Mouse (Mus musculus) liver, embryonic 13.5 days (tissue): ENCODE data around the gene Rplp2. TPM values are rescaled to one million over a fixed set of nuclear protein-coding genes. Genes with fewer than 3 reads are reported as not detected.

Source experiments
- ATAC-seq: fragments of 200-750 bp; cut with Nextera tagmentation; 2 replicates; pipeline ENCODE4 v1.8.0; 2017; ENCODE audit warnings: low read depth, mild to moderate bottlenecking, moderate number of reproducible peaks, moderate library complexity
- DNase-seq: peaks from one replicate; pipeline ENCODE4 v3.0.0; 2022
- H3K27ac ChIP-seq: fragments of 300-500 bp; sonication (generic); 2 replicates; pipeline ENCODE4 v1.5.1; 2015; ENCODE audit warnings: moderate library complexity, mild to moderate bottlenecking, inconsistent platforms
- H3K27me3 ChIP-seq: fragments of 300-500 bp; sonication (generic); 2 replicates; pipeline ENCODE4 v1.6.1; 2015; ENCODE audit warnings: mild to moderate bottlenecking, inconsistent platforms
- H3K36me3 ChIP-seq: fragments of 300-500 bp; sonication (generic); 2 replicates; pipeline ENCODE4 v1.6.1; 2015; ENCODE audit warnings: mild to moderate bottlenecking, inconsistent platforms
- H3K4me1 ChIP-seq: fragments of 300-500 bp; sonication (generic); replicated peaks from 2 replicates; pipeline ENCODE4 v1.6.1; 2015; ENCODE audit warnings: inconsistent platforms
- H3K4me2 ChIP-seq: fragments of 300-500 bp; sonication (generic); 2 replicates; pipeline ENCODE4 v1.6.1; 2015; ENCODE audit warnings: inconsistent platforms, mild to moderate bottlenecking, moderate library complexity
- H3K4me3 ChIP-seq: fragments of 300-500 bp; sonication (generic); replicated peaks from 2 replicates; pipeline ENCODE4 v1.5.1; 2015; ENCODE audit warnings: mild to moderate bottlenecking, inconsistent platforms
- H3K9ac ChIP-seq: fragments of 300-500 bp; sonication (generic); 2 replicates; pipeline ENCODE4 v1.6.1; 2015; ENCODE audit warnings: mild to moderate bottlenecking, inconsistent platforms
- H3K9me3 ChIP-seq: fragments of 300-500 bp; sonication (generic); replicated peaks from 2 replicates; pipeline ENCODE4 v1.6.1; 2016; ENCODE audit warnings: inconsistent platforms
- WGBS: fragments of 180-500 bp; shearing (Covaris S2); methylation state at CpG from one replicate; pipeline ENCODE4 v1.1.7; 2015; ENCODE audit not compliant: insufficient replicate concordance; 5-methylcytosine and 5-hydroxymethylcytosine counted together
- polyA plus RNA-seq: library from polyadenylated mRNA; unstranded; fragments of >200 nt; fragmentation: Nextera tagmentation; extraction: Ambion mirVana; gene quantifications from 2 replicates; pipeline ENCODE4 v1.2.1, GENCODE M21; 2015

Rplp2 gene
- polyA plus RNA-seq, 1 experiment from 2014 or later: 1,240 TPM

DNA sequence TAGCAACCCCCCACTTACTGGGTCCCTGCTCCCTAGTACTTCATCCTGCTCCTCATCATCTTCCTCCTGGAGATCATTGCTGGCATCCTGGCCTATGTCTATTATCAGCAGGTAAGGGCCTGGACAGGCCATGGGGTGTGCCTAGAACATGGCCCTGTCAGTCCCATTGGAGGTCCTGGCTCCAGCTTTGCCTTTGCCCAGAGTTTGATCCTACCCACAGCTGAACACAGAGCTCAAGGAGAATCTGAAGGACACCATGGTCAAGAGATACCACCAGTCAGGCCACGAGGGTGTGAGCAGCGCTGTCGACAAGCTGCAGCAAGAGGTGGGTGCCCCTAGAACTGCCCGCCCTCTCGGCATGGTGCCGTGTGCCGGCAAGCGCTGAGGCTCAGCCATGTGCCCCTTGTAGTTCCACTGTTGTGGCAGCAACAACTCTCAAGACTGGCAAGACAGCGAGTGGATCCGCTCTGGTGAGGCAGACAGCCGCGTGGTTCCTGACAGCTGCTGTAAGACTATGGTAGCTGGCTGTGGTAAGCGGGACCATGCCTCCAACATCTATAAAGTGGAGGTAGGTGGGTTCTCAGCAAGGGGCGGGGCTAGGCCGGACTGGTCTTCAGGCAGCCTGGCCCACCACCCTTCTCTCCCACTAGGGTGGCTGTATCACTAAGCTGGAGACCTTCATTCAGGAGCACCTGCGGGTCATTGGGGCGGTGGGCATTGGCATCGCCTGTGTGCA, 22.9 kb downstream of the Rplp2 start:
- peaks cover 37% of the 10 kb centered on the region for H3K36me3 ChIP-seq
- DNase-seq (no peak), ATAC-seq (no peak)
- peak overlapping the region; percentile 94; the same call in 1 of the 2 replicates for H3K4me2 ChIP-seq
- H3K27me3 ChIP-seq: peaks cover 18% of the 10 kb centered on the region
- H3K4me1 ChIP-seq: peaks cover 74% of the 10 kb centered on the region
- H3K9ac ChIP-seq: 0 out of 2 replicates have a peak overlapping the region, but pooled peaks have one; percentile 83
- peak overlapping the region; percentile 85 for H3K27ac ChIP-seq
- no peak overlapping the region for H3K4me3 ChIP-seq
- no peaks in the 10 kb centered on the region for H3K9me3 ChIP-seq
- 90% methylated on average over 18 of the region's 18 CpGs for WGBS

DNA sequence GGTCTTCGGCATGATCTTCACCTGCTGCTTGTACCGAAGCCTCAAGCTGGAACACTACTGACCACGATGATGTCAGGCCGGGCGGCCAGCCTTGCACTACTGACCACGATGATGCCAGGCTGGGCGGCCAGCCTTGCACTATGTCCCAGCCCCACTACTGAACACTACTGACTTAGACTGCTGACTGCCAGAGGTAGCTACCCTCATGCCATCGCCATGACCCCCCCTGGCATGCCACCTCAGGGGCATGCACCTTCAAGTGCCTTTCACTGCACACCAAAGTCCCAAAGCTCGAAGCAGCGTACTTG, 23.4 kb downstream of the Rplp2 start:
- Histone ChIP-seq H3K27me3 (peaks cover 13% of the 10 kb centered on the region), H3K9ac (no peak overlapping the region), H3K9me3 (no peaks in the 10 kb centered on the region), H3K4me3 (no peak overlapping the region), H3K27ac (no peak overlapping the region), H3K4me1 (peaks cover 71% of the 10 kb centered on the region), H3K4me2 (no peak overlapping the region), H3K36me3 (peaks cover 37% of the 10 kb centered on the region)
- WGBS: 90% methylated on average over 10 of the region's 10 CpGs
- DNase-seq: no peak
- ATAC-seq: no peak

DNA sequence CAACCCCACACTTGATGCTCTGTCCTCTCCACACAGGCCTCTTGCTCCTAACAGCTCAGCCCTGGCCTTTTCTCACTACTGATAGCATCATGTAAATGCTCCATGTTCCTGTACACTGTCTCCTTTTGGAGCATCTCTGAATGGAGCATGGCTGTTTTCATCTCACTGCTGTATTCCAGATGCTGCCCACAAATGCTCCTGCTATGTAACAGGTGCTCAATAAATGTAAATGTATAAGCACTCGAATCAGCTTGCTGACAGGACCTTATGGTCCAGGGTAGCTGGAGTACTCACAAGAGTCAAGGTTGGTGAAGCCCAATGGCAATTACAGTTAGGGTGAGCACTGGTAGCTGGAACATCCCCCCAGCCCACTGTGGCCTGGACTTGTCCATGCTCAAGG, 24.1 kb downstream of the Rplp2 start:
- H3K4me1 ChIP-seq: peaks cover 72% of the 10 kb centered on the region
- H3K9ac ChIP-seq: 0 out of 2 replicates have a peak overlapping the region, but pooled peaks have one; percentile 9
- no peak overlapping the region; the same call in 1 of the 2 replicates for H3K27ac ChIP-seq
- no peaks in the 10 kb centered on the region for H3K9me3 ChIP-seq
- no peak for ATAC-seq
- peaks cover 6% of the 10 kb centered on the region for H3K27me3 ChIP-seq
- H3K4me3 ChIP-seq: no peak overlapping the region
- no peak overlapping the region for H3K4me2 ChIP-seq
- no peak for DNase-seq
- 83% methylated on average over 1 of the region's 1 CpGs for WGBS
- H3K36me3 ChIP-seq: peaks cover 37% of the 10 kb centered on the region

DNA sequence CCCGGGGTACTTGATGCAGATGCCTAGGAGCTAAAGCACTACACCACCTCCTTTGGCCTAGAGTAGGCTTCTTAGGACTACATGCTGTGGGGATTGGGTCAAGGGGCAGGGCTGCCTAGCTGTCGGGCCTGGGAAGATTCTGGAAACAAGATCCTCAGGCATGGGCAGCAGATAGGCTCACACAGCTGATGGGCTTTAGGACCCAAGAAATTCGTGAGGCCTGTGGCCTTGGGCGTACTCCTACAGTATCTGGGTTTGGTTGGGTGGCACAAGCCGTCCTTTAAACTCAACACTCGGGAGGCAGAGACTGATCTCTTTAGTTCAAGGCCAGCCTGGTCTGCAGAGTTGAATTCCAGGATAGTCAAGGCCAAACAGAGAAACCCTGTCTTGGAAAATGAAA, 25.1 kb downstream of the Rplp2 start:
- H3K27ac ChIP-seq: no peak overlapping the region
- WGBS: 69% methylated on average over 6 of the region's 6 CpGs
- no peak for ATAC-seq

DNA sequence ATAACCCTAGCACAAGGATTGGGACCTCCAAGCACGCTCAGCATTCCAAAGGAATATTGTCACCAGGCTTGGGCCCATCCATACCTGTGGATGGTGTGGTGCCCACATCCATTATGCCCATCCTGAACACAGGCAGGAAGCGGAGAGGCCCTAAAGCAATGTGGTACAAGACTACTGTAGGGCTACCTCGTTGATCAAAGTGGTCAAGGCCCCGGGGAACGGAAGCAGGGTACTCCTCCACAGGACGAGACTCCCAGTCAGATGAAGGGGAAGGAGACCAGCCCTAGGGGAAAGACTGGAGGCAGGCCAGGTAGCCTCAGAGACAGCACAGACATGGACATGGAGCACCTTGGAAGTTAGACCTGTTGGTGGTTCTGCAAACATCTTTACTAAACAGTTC, 25.6 kb downstream of the Rplp2 start:
- DNase-seq (no peak), ATAC-seq (no peak)
- Histone ChIP-seq H3K27me3 (no peaks in the 10 kb centered on the region), H3K4me3 (no peak overlapping the region), H3K27ac (no peak overlapping the region), H3K36me3 (peaks cover 37% of the 10 kb centered on the region), H3K9ac (0 out of 2 replicates have a peak overlapping the region, but pooled peaks have one; percentile 9), H3K4me1 (peaks cover 74% of the 10 kb centered on the region), H3K4me2 (no peak overlapping the region; the same call in 1 of the 2 replicates), H3K9me3 (no peaks in the 10 kb centered on the region)
- 76% methylated on average over 6 of the region's 6 CpGs for WGBS

More for the DNA sequence above, 25.1 kb downstream of the Rplp2 start:
- Histone ChIP-seq H3K9ac (no peak overlapping the region), H3K4me3 (no peak overlapping the region), H3K4me1 (peaks cover 73% of the 10 kb centered on the region), H3K4me2 (no peak overlapping the region; the same call in 1 of the 2 replicates), H3K36me3 (peaks cover 37% of the 10 kb centered on the region), H3K27me3 (no peaks in the 10 kb centered on the region), H3K9me3 (no peaks in the 10 kb centered on the region)
- no peak for DNase-seq

DNA sequence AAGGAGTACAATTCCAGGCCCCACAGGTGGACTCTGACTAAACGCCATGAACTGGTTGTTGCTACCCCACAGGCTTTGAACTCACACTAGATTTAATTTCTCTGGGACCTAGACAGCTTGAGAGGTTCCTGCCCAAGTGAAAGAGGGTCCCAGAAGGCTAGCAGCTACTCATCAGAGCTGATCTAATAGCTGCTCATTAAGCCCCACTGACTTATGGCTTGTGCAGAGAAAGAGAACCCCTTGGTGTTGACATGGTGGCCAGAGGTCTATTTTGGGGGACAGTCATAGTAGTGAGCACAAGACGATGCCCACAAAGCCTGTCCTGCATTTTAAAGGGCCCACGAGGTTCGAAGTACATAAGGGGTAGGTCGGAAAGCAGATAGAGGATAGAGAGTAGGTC, 27.0 kb downstream of the Rplp2 start:
- WGBS: 3% methylated on average over 5 of the region's 5 CpGs
- H3K27ac ChIP-seq: peak overlapping the region; percentile 87
- peaks cover 70% of the 10 kb centered on the region for H3K4me1 ChIP-seq

GRCm38 (mm10) chr7:141475011-141475804, 28.0 kb downstream of the Rplp2 start, which contains the start of the genes Polr2l and Tspan4:
TSS of gene Polr2l (minus strand) at chr7:141475132.
TSS of gene Tspan4 (plus strand) at chr7:141475240.
- Histone ChIP-seq H3K4me2 (peak within 1 kb of the TSS; percentile 95), H3K27ac (peak within 1 kb of the TSS; percentile 87), H3K36me3 (peaks cover 26% of the 10 kb centered on the region), H3K9me3 (no peaks in the 10 kb centered on the region), H3K4me3 (peak within 1 kb of the TSS; percentile 81), H3K4me1 (peaks cover 62% of the 10 kb centered on the region), H3K9ac (peak within 1 kb of the TSS; percentile 87), H3K27me3 (no peaks in the 10 kb centered on the region)
- DNase-seq (peak; percentile 79), ATAC-seq (peak; percentile 77)
- under 1% methylated on average over 86 of the region's 87 CpGs for WGBS

More for the DNA sequence above, 27.0 kb downstream of the Rplp2 start:
- H3K9me3 ChIP-seq: no peaks in the 10 kb centered on the region
- ATAC-seq (no peak), DNase-seq (no peak)
- peaks cover 36% of the 10 kb centered on the region for H3K36me3 ChIP-seq
- H3K9ac ChIP-seq: peak overlapping the region; percentile 87
- H3K27me3 ChIP-seq: no peaks in the 10 kb centered on the region
- peak overlapping the region; percentile 81 for H3K4me3 ChIP-seq
- peak overlapping the region; percentile 95 for H3K4me2 ChIP-seq

GRCm38 (mm10) chr7:141475805-141476158, 28.6 kb downstream of the Rplp2 start:
- 1% methylated on average over 12 of the region's 12 CpGs for WGBS
- Histone ChIP-seq H3K4me1 (peaks cover 67% of the 10 kb centered on the region), H3K9me3 (no peaks in the 10 kb centered on the region), H3K27ac (peak overlapping the region; percentile 87), H3K4me3 (peak overlapping the region; percentile 81), H3K27me3 (peaks cover under 1% of the 10 kb centered on the region; the same call in 1 of the 2 replicates), H3K9ac (peak overlapping the region; percentile 87), H3K4me2 (peak overlapping the region; percentile 95), H3K36me3 (peaks cover 20% of the 10 kb centered on the region)
- ATAC-seq: no peak
- no peak for DNase-seq

DNA sequence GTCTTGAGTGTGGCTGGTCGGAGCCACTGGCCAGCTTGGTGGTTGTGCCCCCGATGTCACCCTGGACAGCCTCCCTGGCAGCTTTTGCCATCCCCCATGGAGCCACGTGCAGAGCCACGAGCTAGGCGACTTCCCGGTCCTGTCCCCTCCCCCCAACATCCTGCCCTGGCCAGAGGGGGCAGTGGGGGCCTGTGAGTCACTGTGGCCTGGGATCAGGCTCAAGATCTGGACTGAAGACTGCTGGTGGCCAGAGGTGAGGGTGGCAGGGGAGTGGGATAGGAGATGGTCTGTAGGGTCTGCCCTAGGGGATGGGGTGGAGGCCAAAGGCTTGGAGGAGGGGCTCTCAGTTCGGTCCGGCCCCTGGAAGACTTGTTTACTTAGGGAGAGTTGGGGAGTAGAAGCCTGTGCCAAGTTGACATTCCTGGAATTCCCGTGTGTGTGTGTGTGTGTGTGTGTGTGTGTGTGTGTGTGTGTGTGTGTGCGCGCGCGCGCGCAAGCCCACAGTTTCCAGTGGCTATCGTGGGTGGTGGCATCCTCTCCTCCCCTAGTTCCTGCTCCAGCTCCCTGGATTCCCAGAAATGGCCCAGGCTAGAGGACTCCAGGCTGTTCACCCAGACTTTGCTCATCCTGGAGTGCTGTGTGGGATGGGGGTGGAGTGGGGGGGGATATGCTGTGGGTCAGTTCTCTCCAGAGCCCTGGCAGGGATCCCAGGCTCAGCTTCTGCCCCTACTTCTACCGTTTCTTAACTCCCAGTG, 29.2 kb downstream of the Rplp2 start:
- Histone ChIP-seq H3K27ac (peak overlapping the region; percentile 87), H3K27me3 (peaks cover 6% of the 10 kb centered on the region), H3K4me1 (peaks cover 73% of the 10 kb centered on the region), H3K4me2 (peak overlapping the region; percentile 95), H3K9me3 (no peaks in the 10 kb centered on the region), H3K36me3 (peaks cover 14% of the 10 kb centered on the region), H3K4me3 (peak overlapping the region; percentile 81), H3K9ac (peak overlapping the region; percentile 87)
- ATAC-seq (peak; percentile 22), DNase-seq (peak; percentile 47)
- WGBS: 7% methylated on average over 17 of the region's 17 CpGs

- peak overlapping the region; percentile 95 for H3K4me2 ChIP-seq
- no peak for DNase-seq
- peak overlapping the region; percentile 81 for H3K4me3 ChIP-seq
- H3K27ac ChIP-seq: peak overlapping the region; percentile 87
- peaks cover 12% of the 10 kb centered on the region for H3K27me3 ChIP-seq
- peak overlapping the region; percentile 87 for H3K9ac ChIP-seq
- no peaks in the 10 kb centered on the region for H3K9me3 ChIP-seq
- peaks cover 10% of the 10 kb centered on the region for H3K36me3 ChIP-seq
- H3K4me1 ChIP-seq: peaks cover 79% of the 10 kb centered on the region
- peak; percentile 22 for ATAC-seq
- WGBS: 5% methylated on average over 7 of the region's 7 CpGs
These were observed 29.8 kb downstream of the Rplp2 start for GRCm38 (mm10) chr7:141476981-141477370.
